Mouse (Mus musculus) c-Kit-negative CD71-positive TER-119-positive erythroid progenitor cells, embryonic 14.5 days (primary cell): Measurements from ENCODE around the gene Trak1.

Source experiments
- DNase-seq: peaks from one replicate; pipeline ENCODE4 v3.0.0-alpha.2; 2013; ENCODE audit warnings: low read depth, low spot score

Gene Trak1

DNA sequence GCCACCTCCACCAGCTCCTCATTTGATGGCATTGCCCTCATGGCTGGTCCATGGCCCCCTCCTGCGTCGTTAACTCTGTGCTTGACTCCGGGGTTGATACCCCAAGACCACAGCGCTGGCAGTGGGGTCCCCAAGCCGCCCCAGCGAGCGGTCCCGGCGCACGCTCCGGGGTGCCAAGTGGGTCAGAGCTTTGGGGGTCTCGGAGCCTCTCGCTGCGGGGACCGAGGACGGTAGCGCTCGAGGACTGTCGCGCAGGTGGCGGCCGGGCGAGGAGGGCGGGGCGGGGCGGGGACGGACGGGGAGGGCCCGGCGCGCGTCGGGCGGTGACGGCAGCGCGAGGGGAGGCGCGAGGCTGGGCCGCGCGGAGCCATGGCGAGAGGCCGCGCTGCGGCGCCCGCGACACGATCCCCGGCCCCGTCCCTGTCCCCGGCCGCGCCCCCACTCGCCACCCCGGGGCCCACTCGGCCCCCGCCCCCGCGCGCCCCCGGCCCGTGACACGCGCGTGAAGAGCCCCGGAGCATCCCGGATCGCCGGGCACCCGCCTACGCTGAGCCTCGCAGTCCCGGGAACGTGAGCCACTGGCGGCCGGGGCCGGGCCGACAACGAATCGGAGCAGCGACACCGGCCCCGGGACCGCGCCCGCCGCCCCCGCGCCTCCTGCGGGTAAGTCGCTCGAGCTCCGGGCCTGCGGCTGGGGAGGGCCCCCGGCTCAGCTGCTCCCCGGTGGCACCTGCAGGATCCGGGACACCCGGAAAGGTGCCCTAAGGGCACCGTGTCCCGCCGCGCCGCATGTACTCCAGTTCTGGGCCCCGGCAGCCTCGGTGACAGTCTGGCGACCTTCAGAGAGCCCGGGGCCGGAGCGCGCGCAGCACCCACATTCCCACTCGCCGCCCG, at the start of gene Trak1:
TSS of gene Trak1 (plus strand) at position 332 of the 894 bp plus-strand sequence.
- DNase-seq, result no peak

DNA sequence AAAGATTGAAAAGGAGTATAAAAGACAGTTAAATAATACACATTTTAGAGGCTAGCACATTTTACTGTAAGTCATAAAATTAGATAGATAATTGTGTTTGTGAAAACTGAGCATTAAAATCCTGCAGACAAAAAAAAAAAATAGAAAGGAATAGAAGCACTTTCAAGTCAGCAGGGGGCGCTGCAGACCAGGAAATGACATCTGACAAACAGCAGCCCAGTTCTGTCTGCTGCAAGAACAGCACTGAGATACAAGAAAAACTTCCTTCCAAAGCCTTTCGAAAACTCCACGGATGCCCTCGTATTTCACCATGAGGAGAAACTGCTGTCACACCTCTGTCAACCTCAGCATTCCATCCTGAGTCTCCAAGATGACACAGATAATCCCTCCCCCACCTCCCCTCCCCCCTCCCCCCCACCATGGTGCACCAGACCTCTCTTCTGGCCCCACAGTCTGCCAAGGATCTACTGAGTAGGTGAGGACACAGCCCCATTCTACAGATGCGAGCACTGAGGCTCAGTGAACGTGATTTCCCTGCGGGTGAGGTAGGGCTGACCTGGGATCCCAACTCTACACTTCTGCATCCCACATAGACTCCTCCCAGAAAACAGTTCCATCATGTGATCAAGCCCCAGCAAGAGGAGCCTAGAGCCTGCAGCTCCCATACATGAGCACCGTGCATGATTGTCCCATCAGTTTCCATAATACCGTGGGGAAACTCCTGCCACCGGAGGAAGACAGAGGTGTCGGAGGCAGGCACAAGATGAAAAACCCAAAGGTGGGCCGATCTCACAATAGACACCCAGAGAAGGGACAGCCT, 49.1 kb upstream of the Trak1 start:
- DNase-seq, result peak; percentile 44

- no peak for DNase-seq
Measured at GRCm38 (mm10) chr9:121249805-121250204, 47.5 kb upstream of the Trak1 start.

DNA sequence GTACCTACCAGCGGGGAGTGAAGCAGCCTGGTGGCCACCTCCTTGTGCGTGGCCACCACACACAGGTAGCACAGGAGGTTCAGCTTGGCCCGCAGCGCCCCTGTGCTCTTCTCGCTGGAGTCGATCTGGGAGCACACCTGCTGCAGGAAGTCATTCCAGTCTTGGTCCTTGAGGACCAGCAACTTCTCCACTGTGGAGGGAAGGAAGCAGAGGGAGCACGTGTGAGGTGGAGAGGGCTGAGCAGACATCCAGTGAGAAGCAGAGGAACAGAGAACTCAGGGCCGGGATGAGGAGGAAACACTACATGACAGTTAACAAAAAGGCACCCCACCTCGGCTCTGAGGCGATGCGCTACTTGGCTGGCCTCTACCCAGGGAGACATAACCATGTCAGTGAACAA, 46.4 kb upstream of the Trak1 start:
- DNase-seq, result no peak

GRCm38 (mm10) chr9:121253983-121254382, 43.3 kb upstream of the Trak1 start:
- DNase-seq, result no peak

- DNase-seq, result no peak
Measured at GRCm38 (mm10) chr9:121254761-121255160, 42.5 kb upstream of the Trak1 start.

DNA sequence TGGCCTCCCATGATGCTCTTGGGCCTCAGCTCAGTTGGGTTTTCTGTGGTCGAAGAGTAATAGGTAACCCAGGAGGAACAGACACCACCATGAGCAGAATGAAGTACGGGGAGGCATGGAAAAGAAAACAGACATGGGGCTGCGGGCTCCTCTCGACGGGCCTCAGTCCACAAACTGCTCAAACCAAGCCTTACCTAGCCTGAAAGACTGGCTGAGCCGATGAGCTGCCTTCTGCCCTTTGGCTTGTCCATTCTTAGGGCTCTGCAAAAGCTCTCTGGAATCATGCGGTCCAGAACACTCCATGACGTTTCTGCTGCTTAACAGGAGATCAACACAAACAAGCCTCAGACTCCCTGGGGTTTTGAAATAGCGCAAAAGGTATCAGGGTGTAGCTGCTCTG, 40.2 kb upstream of the Trak1 start:
- DNase-seq, result no peak

DNA sequence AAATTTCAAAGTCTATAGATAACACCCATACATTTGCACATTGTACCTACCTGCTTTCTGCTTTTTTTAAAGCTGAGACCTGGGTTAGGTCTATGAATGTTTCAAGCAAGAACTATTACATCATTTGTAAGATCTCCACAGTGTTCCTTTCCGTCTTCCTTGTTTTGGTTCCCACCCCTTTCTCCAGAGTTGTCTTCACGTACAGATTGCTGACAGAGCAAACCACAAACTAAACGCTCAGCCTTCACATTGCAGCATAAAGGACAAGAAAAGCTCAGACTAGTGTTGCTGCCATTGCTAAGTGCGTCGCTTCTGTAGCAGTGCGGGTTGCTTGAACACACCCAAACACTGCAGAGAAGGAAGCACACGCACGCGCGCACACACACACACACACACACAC, 32.0 kb upstream of the Trak1 start:
- no peak for DNase-seq

- DNase-seq, result no peak
Measured at GRCm38 (mm10) chr9:121271149-121271548, 26.2 kb upstream of the Trak1 start.

DNA sequence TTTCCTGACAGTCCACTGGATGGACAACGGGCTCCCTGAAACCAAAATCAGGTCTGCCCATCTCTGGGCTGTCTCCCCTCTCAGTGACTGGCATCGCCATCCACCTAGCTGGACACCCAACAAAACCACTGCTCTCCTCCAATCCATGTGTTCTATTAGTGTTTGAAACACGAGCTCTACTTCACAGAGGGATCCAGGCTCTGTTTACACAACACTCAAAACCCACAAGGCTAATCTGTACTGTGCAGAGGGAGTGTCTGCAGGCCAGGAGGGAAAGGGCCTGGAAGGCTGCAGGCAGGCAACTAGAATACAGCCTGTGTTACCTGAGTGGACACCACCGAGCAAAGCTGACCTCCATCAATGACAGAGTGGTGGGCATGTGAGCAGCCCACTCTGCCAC, 25.7 kb upstream of the Trak1 start:
- no peak for DNase-seq

GRCm38 (mm10) chr9:121276745-121277117, 20.6 kb upstream of the Trak1 start:
- DNase-seq, result no peak

GRCm38 (mm10) chr9:121277118-121278060, 19.9 kb upstream of the Trak1 start, which contains the start of gene Ulk4:
Gene Ulk4 (minus strand): TSS chr9:121277197.
- peak; percentile 82 for DNase-seq

DNA sequence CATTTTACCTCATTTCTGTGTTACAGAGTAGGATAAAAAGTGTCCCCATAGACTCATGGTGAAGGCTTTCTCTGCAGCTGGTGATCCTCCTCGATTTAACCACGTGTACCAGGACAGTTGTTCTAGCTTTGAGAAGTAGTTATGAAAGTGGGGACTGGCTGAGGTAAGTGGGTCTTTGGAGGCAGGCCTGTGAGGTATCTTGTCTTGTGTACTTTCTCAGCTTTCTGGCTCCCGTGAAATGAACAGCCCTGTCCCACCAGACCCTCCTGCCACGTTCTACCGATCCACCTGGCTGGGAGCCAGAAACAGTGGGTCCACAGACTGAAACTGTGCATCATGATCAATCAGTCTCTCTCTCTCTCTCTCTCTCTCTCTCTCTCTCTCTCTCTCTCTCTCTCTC, 18.1 kb upstream of the Trak1 start:
- no peak for DNase-seq

DNA sequence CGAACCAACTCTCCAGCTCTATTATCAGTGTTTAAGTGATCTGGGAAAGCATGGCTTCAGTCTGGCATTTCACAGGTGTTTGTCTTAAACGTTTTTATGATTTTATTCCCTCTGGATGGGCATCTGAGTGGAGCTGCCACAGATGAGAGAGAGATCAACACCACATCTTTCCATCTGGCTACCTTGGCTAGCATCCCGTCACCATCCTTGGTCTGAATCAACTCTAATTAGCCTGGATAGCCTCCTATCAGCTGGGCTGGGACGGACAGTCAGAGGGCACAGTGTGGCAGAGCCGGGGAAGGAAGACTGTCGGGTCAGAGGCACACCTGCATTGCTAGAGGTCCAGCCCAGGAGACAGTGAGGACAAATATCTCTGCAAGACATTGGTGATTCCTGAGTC, 15.4 kb upstream of the Trak1 start:
- no peak for DNase-seq

DNA sequence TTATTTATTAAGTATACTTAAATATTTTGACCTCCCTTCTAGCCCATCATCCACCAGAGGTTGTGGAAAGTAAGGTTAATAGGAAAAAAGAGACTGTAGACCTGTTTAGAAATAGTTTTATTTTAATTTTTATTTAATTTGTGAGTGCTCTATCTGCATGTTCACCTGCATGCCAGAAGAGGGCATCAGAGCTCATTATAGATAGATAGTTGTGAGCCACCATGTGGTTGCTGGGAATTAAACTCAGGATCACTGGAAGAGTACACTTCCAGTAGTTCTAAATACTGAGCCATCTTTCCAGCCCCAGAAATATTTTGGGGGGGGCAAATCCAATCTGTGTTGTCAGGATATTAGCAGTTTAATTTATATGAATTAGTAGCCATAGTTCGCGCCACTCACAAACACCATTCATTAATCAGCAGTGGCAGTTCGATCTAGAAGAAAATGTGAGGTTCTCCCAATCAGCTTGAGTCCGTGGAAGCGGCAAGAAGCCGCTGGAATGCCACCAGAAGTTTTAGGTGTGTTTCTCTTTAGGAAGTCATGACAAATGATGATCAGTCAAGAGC, 13.6 kb upstream of the Trak1 start:
- no peak for DNase-seq

DNA sequence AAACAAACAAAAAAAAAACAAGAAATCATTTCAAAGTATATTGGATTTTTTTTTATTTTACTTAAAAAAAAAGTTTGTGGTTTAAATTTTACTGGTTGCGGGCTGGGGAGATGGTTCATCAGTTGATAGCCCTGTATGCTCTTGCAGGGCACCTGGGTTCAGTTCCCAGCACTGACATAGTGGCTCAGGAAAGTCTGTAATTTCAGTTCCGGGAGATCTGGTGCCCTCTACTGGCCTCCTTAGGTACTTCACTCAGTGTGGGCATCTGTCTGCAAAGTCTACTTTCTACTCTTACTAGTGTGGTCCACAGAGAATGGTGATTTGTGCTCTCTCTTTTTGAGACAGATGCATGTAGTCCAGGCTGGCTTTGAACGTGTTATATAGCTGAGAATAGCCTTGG, 12.9 kb upstream of the Trak1 start:
- DNase-seq, result peak; percentile 59

DNA sequence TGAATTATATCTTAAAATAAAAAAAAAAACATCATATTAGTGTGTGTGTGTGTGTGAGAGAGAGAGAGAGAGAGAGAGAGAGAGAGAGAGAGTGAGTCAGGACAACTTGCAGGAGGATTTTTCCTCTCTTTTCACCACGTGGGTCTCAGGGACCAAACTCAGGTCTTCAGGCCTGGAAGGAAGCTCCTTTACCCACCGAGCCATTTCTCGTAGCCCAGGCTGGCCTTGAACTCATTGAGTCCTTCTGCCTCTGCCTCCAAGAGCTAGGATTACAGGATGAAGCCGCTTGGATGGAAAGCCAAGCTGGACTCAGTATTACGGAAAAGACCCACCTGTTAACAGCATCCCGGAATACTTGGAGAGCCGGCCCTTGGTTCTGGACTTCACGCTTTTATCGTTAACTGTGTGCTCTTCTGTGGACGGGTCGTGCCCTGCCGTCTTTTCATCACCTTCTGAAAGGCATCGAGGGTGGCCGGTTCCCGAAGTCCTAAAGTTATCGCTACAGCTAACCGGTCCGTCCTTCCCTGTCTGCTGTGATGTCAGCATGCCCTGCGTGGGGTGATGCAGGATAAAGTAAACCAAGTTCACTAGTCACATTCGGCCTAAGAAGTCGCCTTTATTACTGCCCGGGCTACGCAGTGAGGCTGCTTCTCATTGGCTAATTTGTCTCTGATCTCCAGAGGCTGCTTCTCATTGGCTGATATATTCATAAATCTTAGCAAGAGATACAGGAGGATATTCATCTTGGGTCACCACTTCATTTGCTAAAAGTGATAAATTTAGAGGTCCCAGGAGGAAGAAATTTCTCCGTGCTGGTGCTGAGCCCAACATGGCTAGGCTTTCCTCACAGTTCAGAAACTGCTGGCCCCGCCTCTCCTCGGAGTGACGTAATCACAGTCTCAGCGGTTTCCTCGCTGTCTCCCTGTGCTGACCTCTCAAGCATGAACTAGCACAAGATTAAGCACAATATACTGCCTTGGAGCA, 11.7 kb upstream of the Trak1 start:
- peak; percentile 67 for DNase-seq

DNA sequence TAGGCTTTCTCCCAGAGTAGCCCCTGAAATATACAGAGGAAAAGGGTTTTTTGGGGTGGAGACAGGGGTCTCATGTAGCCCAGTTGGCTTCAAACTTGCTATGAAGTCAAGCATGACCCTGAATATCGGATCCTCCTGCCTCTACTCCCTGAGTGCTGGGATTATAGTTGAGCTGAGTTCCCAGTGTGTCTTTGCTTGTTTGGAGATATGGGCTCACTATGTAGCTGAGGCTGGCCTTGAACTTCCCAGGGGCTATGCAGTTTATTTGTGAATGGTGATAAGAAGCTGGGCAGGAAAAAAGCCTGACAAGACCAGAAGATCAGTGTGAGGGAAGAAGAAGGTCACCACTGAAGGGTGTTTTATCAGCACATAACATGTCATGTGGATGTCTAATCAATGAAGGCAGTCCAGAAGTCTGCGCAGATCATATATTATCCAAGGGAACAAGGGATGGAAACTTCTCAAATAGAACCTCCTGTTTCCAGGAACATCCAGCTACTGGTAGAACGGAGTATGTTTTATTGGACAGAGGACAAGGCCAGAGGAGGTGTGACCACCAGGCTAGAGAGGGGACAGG, 10.9 kb upstream of the Trak1 start:
- no peak for DNase-seq

DNA sequence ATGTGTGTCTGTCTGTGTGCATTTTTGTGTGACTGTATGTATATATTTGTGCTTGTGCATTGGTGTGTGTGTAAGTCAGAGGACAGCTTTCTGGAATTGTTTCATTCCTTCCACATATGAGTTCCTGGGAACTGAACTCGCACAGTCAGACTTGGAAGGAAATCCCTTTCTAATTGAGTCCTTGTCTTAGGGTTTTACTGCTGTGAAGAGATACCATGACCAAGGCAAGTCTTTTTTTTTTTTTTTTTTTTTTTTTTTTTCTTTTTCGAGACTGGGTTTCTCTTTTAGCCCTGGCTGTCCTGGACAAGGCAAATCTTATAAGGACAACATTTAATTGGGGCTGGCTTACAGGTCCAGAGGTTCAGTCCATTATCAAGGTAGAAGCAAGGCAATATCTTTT, 6.0 kb upstream of the Trak1 start:
- no peak for DNase-seq

- DNase-seq, result no peak
Measured at GRCm38 (mm10) chr9:121293187-121293586, 4.1 kb upstream of the Trak1 start.
